Mouse (Mus musculus) liver, embryonic 18 days (tissue): Measurements from ENCODE around the gene Vmn1r227. TPM values are rescaled to one million over a fixed set of nuclear protein-coding genes. Genes with fewer than 3 reads are reported as not detected.

Experiments used
- polyA plus RNA-seq: library from polyadenylated mRNA; depleted of rRNA; stranded (reverse); fragments of >200 nt; gene quantifications from 2 replicates; pipeline ENCODE4 v1.2.3, GENCODE M21; 2012; rRNA removed

Gene Vmn1r227
- polyA plus RNA-seq, result not detected in 2 replicates

DNA sequence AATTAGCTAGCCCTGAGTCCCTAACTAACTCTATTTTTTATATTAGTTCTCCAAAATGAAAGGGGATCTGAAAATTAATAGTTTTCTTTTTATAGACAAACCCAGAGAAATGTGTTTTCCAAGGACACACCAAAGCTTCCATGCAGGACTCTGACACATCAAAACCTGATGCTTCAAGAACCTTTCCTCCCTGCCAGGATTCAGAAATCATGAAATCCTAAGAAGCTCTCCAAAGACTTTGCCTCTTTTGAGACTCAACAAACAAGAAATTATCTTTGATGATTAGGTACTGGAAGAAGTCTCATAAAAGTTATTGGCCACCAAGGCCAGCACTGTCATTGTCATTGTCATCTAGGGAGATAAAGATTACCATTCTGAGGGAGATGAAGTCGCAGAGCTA lies at the start of gene Vmn1r227:
TSS of gene Vmn1r227 (plus strand) at position 301 of the 400 bp plus-strand sequence.

DNA sequence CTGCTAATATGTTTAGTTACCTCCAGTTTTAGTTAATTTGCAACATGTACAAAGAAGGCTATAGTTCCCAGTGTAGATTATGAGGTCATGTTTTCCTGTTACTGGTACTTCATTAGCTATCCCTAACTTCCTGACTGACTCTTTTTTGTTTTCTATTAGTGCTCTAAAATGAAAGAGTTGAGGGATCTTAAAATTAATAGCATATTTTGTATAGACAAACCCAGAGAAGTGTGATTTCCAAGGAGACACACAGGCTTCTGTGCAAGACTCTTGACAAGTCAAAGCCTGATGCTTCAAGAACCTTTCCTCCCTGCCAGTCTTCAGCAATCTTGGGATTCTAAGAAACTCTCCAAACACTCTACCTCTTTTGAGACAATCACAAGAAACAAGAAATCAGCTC lies 47.1 kb upstream of the Vmn1r227 start, which contains the start of gene Vmn1r226:
TSS of gene Vmn1r226 (plus strand) at position 301 of the 400 bp plus-strand sequence.

GRCm38 (mm10) chr17:20786057-20786456 lies 56.4 kb downstream of the Vmn1r227 start, which contains the start of gene Vmn1r228:
Gene Vmn1r228 (minus strand): TSS chr17:20786157.

Other genes with a start within 250 kb of the Vmn1r227 start
- not detected in 2 replicates for gene Vmn2r108, start 248.5 kb upstream of the Vmn1r227 start, polyA plus RNA-seq
- gene Vmn1r225, start 231.7 kb upstream of the Vmn1r227 start, polyA plus RNA-seq, result not detected in 2 replicates
- gene Vmn2r109, start 165.1 kb upstream of the Vmn1r227 start, polyA plus RNA-seq, result not detected in 2 replicates
- not detected in 2 replicates for gene Vmn2r110, start 133.4 kb upstream of the Vmn1r227 start, polyA plus RNA-seq
- not detected in 2 replicates for gene Fpr-rs3, start 105.0 kb upstream of the Vmn1r227 start, polyA plus RNA-seq
- gene Vmn1r226, start 47.0 kb upstream of the Vmn1r227 start, polyA plus RNA-seq, result not detected in 2 replicates
- not detected in 2 replicates for gene Vmn1r228, start 56.3 kb downstream of the Vmn1r227 start, polyA plus RNA-seq
- gene Vmn1r229, start 81.7 kb downstream of the Vmn1r227 start, polyA plus RNA-seq, result not detected in 2 replicates
- not detected in 2 replicates for gene Vmn1r230, start 110.6 kb downstream of the Vmn1r227 start, polyA plus RNA-seq
- gene Vmn1r231, start 175.2 kb downstream of the Vmn1r227 start, polyA plus RNA-seq, result not detected in 2 replicates
- not detected in 2 replicates for gene Vmn1r232, start 189.9 kb downstream of the Vmn1r227 start, polyA plus RNA-seq
- gene Ppp2r1a, start 215.5 kb downstream of the Vmn1r227 start, polyA plus RNA-seq, result 53.2 and 55.4 TPM in 2 replicates